Mouse (Mus musculus): ENCODE measurements at regions not wholly inside any gene's neighbourhood (a gene's known extent, or its start where the extent isn't known, plus 50 kb on each side); places are given as distances from the start of the nearest gene placed in this dataset.

DNA sequence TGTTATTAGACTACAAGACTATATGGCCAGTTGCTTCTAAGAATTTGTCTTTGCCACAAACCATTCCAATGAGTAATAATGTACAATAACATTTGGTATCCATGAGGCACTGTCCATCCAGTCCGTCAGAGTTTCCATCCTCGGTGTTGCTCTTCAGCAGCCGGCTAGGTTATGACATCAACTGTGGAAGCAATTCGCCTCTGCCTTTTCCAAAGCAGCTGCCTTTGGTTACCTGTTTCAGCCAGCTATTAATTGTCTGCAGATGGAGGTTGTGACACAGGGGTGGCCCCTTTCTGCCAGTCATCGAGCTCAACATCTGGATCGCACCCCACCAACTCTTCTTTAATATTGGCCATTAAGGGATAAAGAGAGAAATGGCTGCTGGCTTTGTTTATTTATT lies 168.2 kb downstream of the Klf6 start:
- TF ChIP-seq CTCF (IDR thresholded peaks at IDR 0.05; ENCODE audit: insufficient read depth, low read depth, low read length): no peak
- no peak for TF ChIP-seq POLR2A (IDR thresholded peaks at IDR 0.05; ENCODE audit: insufficient read depth, low read depth, low read length)
